8 mouse cellular contexts compared by ENCODE assay signal in the genomic region with DNA sequence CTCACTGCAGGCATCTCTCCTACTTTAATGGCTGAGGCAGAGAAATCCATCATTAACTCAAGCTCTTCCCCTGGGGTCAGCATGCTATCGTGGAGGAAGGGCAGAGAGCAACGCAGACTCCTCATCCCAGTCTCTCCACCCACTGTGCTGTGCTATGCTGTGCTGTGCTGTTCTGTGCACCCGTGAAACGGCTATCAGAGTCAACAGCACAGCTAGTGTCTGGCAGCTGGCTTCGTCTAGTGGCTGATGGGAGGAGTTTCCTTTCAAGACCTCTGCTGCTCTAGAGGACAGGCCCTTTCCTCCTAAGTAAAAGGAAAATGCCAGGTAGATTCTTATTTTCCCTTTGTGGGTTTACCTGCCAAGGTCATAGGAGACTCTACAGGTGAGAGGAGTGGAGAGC. TPM values are rescaled to one million over a fixed set of nuclear protein-coding genes. Genes with fewer than 3 reads are reported as not detected.
DNase-seq lines count a peak whose midpoint lies in the region; ATAC-seq and TF ChIP-seq lines count a peak whose summit lies in the region.

No protein-coding gene starts in this region.

- H3K4me1 ChIP-seq in cerebellum, adult 2 months (ENCODE audit: control insufficient read depth, insufficient read depth, low read length), result peaks cover 56% of the 10 kb centered on the region
- peaks cover 100% of the 10 kb centered on the region for H3K4me1 ChIP-seq in E14TG2a.4 (replicated peaks; ENCODE audit: low read depth, low read length)
- peaks cover 10% of the 10 kb centered on the region for H3K4me1 ChIP-seq in hindbrain, embryonic 16.5 days (ENCODE audit: control insufficient read depth, insufficient read depth, low read depth, low read length)
- peaks cover 60% of the 10 kb centered on the region for H3K4me1 ChIP-seq in liver, embryonic 15.5 days (replicated peaks)

- H3K27me3 ChIP-seq in cerebellum, adult 2 months (ENCODE audit: control insufficient read depth, insufficient read depth, low read length), result no peaks in the 10 kb centered on the region
- no peaks in the 10 kb centered on the region for H3K27me3 ChIP-seq in E14TG2a.4 (ENCODE audit: insufficient read depth, low read length)
- H3K27me3 ChIP-seq in hindbrain, embryonic 16.5 days (replicated peaks; ENCODE audit: control insufficient read depth, insufficient read depth, low read length), result no peaks in the 10 kb centered on the region
- no peaks in the 10 kb centered on the region for H3K27me3 ChIP-seq in liver, embryonic 15.5 days

- 0 out of 2 replicates have a peak, but pooled peaks have one; percentile 28 for ATAC-seq in hindbrain, embryonic 16.5 days
- ATAC-seq in liver, embryonic 15.5 days (ENCODE audit: insufficient read depth), result peak; percentile 51

- TF ChIP-seq CTCF in cerebellum, adult 2 months (IDR thresholded peaks at IDR 0.05; ENCODE audit: borderline replicate concordance, insufficient read depth, low read depth, low read length), result no peak
- no peak for TF ChIP-seq CTCF in E14TG2a.4 (conservative IDR thresholded peaks at IDR 0.05; ENCODE audit: low read length)

- no peaks in the 10 kb centered on the region for H3K9me3 ChIP-seq in E14TG2a.4 (ENCODE audit: low read length)
- no peaks in the 10 kb centered on the region for H3K9me3 ChIP-seq in hindbrain, embryonic 16.5 days (ENCODE audit: control insufficient read depth, low read length)
- H3K9me3 ChIP-seq in liver, embryonic 15.5 days (replicated peaks), result no peaks in the 10 kb centered on the region

- no peak for DNase-seq in cerebellum, adult 2 months
- no peak for DNase-seq in cerebellum, adult 11 months
- no peak for DNase-seq in urinary bladder, adult 18-20 months (ENCODE audit: low spot score in 2 of 2)
- DNase-seq in cerebellum, adult 9-11 months, result no peak
- DNase-seq in cerebellum, postnatal 4 days (ENCODE audit: low spot score in 2 of 2), result no peak

- WGBS in cerebellum, adult 2 months, result 8% methylated on average over 5 of the region's 5 CpGs
- 29% methylated on average over 5 of the region's 5 CpGs for WGBS in hindbrain, embryonic 16.5 days
- WGBS in liver, embryonic 15.5 days (ENCODE audit: insufficient replicate concordance), result 4% methylated on average over 5 of the region's 5 CpGs

- H3K4me2 ChIP-seq in hindbrain, embryonic 16.5 days (ENCODE audit: low read length), result no peak overlapping the region
- H3K4me2 ChIP-seq in liver, embryonic 15.5 days, result no peak overlapping the region

- H3K9ac ChIP-seq in hindbrain, embryonic 16.5 days (ENCODE audit: low read depth, low read length), result no peak overlapping the region
- H3K9ac ChIP-seq in liver, embryonic 15.5 days, result no peak overlapping the region

- no peak for TF ChIP-seq POLR2A in cerebellum, adult 2 months (IDR thresholded peaks at IDR 0.05; ENCODE audit: borderline replicate concordance, insufficient read depth, low read length)

- peaks cover 72% of the 10 kb centered on the region for H3K36me3 ChIP-seq in E14TG2a.4 (ENCODE audit: insufficient read depth, low read length)
- no peaks in the 10 kb centered on the region for H3K36me3 ChIP-seq in hindbrain, embryonic 16.5 days (ENCODE audit: control insufficient read depth, insufficient read depth, low read length)
- H3K36me3 ChIP-seq in liver, embryonic 15.5 days (replicated peaks), result no peaks in the 10 kb centered on the region

- H3K4me3 ChIP-seq in cerebellum, adult 2 months (replicated peaks; ENCODE audit: insufficient read depth, low read depth, low read length), result no peak overlapping the region
- 0 out of 2 replicates have a peak overlapping the region, but pooled peaks have one; percentile 13 for H3K4me3 ChIP-seq in E14TG2a.4 (replicated peaks; ENCODE audit: low read length)
- H3K4me3 ChIP-seq in hindbrain, embryonic 16.5 days (ENCODE audit: low read length), result no peak overlapping the region
- H3K4me3 ChIP-seq in liver, embryonic 15.5 days (replicated peaks), result no peak overlapping the region

- peak overlapping the region; percentile 79 for H3K27ac ChIP-seq in cerebellum, adult 2 months (ENCODE audit: insufficient read depth, low read length)
- 0 out of 2 replicates have a peak overlapping the region, but pooled peaks have one; percentile 29 for H3K27ac ChIP-seq in hindbrain, embryonic 16.5 days (ENCODE audit: low read depth, low read length)
- peak overlapping the region; percentile 53 for H3K27ac ChIP-seq in liver, embryonic 15.5 days (replicated peaks)

RNA-seq across cellular contexts. Expression of a gene that starts 38.6 kb away (rescaled TPM):
- 40.3 and 40.6 TPM in 2 replicates for polyA plus RNA-seq in cerebellum, adult 2 months (2012; rRNA removed)
- 6.7 and 7.4 TPM in 2 replicates for polyA plus RNA-seq in hindbrain, embryonic 16.5 days (2015; fragmentation: Nextera tagmentation; extraction: Ambion mirVana)
- 1.3 and 1.5 TPM in 2 replicates for polyA plus RNA-seq in liver, embryonic 15.5 days (2015; fragmentation: Nextera tagmentation; extraction: Ambion mirVana)

Comparison
In these comparisons a context has a peak if more than half of its experiments do, and no peak if none do; other contexts are left out.
1. H3K27ac ChIP-seq: peak in every context shown above with its lines; median percentile 79 in cerebellum, adult 2 months; 53 in liver, embryonic 15.5 days; 29 in hindbrain, embryonic 16.5 days.